Mouse (Mus musculus): Measurements from ENCODE around the gene Ercc1.

Gene Ercc1

GRCm38 (mm10) chr7:19365376-19365775 lies 20.8 kb downstream of the Ercc1 start:
- DNase-seq (ENCODE audit: low spot score in 2 of 2): no peak

- no peak for DNase-seq (ENCODE audit: low spot score in 2 of 2)
These were observed 23.8 kb downstream of the Ercc1 start for GRCm38 (mm10) chr7:19368380-19368779.

- peak; percentile 39 to 67 for DNase-seq (ENCODE audit: low spot score in 2 of 2)
These were observed 25.3 kb downstream of the Ercc1 start for GRCm38 (mm10) chr7:19369823-19370425.

- no peak for DNase-seq (ENCODE audit: low spot score in 2 of 2)
These were observed 28.8 kb downstream of the Ercc1 start for GRCm38 (mm10) chr7:19373367-19373766.

- DNase-seq (ENCODE audit: low spot score in 2 of 2): no peak
These were observed 30.8 kb downstream of the Ercc1 start for GRCm38 (mm10) chr7:19375368-19375767.

- DNase-seq (ENCODE audit: low spot score in 2 of 2): no peak
These were observed 31.4 kb downstream of the Ercc1 start for GRCm38 (mm10) chr7:19376019-19376418.

GRCm38 (mm10) chr7:19378049-19378448 lies 33.5 kb downstream of the Ercc1 start:
- DNase-seq (ENCODE audit: low spot score in 2 of 2): no peak

GRCm38 (mm10) chr7:19381377-19382165 lies 37.0 kb downstream of the Ercc1 start, which contains the start of gene Ercc2:
Gene Ercc2, plus strand, starts transcription at chr7:19382010.
- DNase-seq (ENCODE audit: low spot score in 2 of 2): peak; percentile 97 to 98

- DNase-seq (ENCODE audit: low spot score in 2 of 2): no peak
These were observed 37.6 kb downstream of the Ercc1 start for GRCm38 (mm10) chr7:19382166-19382541.

GRCm38 (mm10) chr7:19383708-19384107 lies 39.1 kb downstream of the Ercc1 start:
- DNase-seq (ENCODE audit: low spot score in 2 of 2): no peak

- DNase-seq (ENCODE audit: low spot score in 2 of 2): no peak
These were observed 44.3 kb downstream of the Ercc1 start for GRCm38 (mm10) chr7:19388699-19389413.

GRCm38 (mm10) chr7:19394484-19394883 lies 49.9 kb downstream of the Ercc1 start:
- no peak for DNase-seq (ENCODE audit: low spot score in 2 of 2)

- peak; percentile 38 to 45 for DNase-seq (ENCODE audit: low spot score in 2 of 2)
These were observed 55.1 kb downstream of the Ercc1 start for GRCm38 (mm10) chr7:19399496-19400280.

- no peak for DNase-seq (ENCODE audit: low spot score in 2 of 2)
These were observed 56.4 kb downstream of the Ercc1 start for GRCm38 (mm10) chr7:19400946-19401345.

GRCm38 (mm10) chr7:19402535-19403112 lies 58.0 kb downstream of the Ercc1 start:
- DNase-seq (ENCODE audit: low spot score in 2 of 2): no peak

- DNase-seq (ENCODE audit: low spot score in 2 of 2): peak; percentile 28 to 73
These were observed 59.2 kb downstream of the Ercc1 start, which contains the start of gene Klc3 for GRCm38 (mm10) chr7:19403731-19404296. Gene Klc3, minus strand, starts transcription at chr7:19404104.

GRCm38 (mm10) chr7:19404476-19404875 lies 59.9 kb downstream of the Ercc1 start, which contains the start of gene Ckm:
Gene Ckm, plus strand, starts transcription at chr7:19404776.
- DNase-seq (ENCODE audit: low spot score in 2 of 2): no peak

GRCm38 (mm10) chr7:19405417-19405816 lies 60.8 kb downstream of the Ercc1 start:
- DNase-seq (ENCODE audit: low spot score in 2 of 2): peak; percentile 83 to 87
